27 mouse cellular contexts compared by ENCODE assay signal in genomic region chr7:78121151-78121486, GRCm38 (mm10).
DNase-seq lines count a peak whose midpoint lies in the region; ATAC-seq lines count a peak whose summit lies in the region.
"Had no signal": no experiment of that assay in that cellular context is flagged by ENCODE, and none has a peak within 500 bp of the region (broad histone marks: within the 10 kb centered on the region; RNA-seq: fewer than 3 reads in every experiment).

No protein-coding gene starts in this region.

- H3K36me3 ChIP-seq in heart, embryonic 11.5 days (ENCODE audit: control insufficient read depth, insufficient read depth, low read length) = no peaks in the 10 kb centered on the region
- H3K36me3 ChIP-seq in kidney, embryonic 15.5 days = no peaks in the 10 kb centered on the region
- H3K36me3 ChIP-seq: embryonic facial prominence, embryonic 10.5 days; embryonic facial prominence, embryonic 12.5 days; forebrain, embryonic 15.5 days; G1E had no signal

- 0 out of 2 replicates have a peak, but pooled peaks cover 3% of the 10 kb centered on the region for H3K4me1 ChIP-seq in heart, embryonic 11.5 days (ENCODE audit: control insufficient read depth, insufficient read depth, low read length)
- peaks cover 8% of the 10 kb centered on the region; the same call in 1 of the 2 replicates for H3K4me1 ChIP-seq in kidney, embryonic 15.5 days
- H3K4me1 ChIP-seq: embryonic facial prominence, embryonic 10.5 days; embryonic facial prominence, embryonic 12.5 days; forebrain, embryonic 13.5 days; forebrain, embryonic 15.5 days had no signal

- no peaks in the 10 kb centered on the region for H3K9me3 ChIP-seq in heart, embryonic 11.5 days (replicated peaks; ENCODE audit: control insufficient read depth, low read length)
- H3K9me3 ChIP-seq in kidney, embryonic 15.5 days (replicated peaks) = 0 out of 2 replicates have a peak, but pooled peaks cover 5% of the 10 kb centered on the region
- H3K9me3 ChIP-seq: embryonic facial prominence, embryonic 10.5 days; forebrain, embryonic 13.5 days; forebrain, embryonic 15.5 days had no signal

- H3K27me3 ChIP-seq in heart, embryonic 11.5 days (ENCODE audit: control insufficient read depth, insufficient read depth, low read length) = no peaks in the 10 kb centered on the region
- no peaks in the 10 kb centered on the region for H3K27me3 ChIP-seq in kidney, embryonic 15.5 days
- H3K27me3 ChIP-seq: CH12.LX; embryonic facial prominence, embryonic 12.5 days; forebrain, embryonic 13.5 days; forebrain, embryonic 15.5 days; Patski had no signal

- peak; percentile 10 for DNase-seq in embryo, embryonic 10 days (ENCODE audit: low spot score)
- DNase-seq in embryo, embryonic 9.5 days (ENCODE audit: extremely low spot score) = no peak
- DNase-seq in heart, adult 9 months (ENCODE audit: low spot score in 2 of 2) = no peak
- DNase-seq in kidney, postnatal 4 days = no peak
- peak; percentile 2 for DNase-seq in embryo, embryonic 11.5 days (ENCODE audit: low read depth, low spot score)
- DNase-seq in cerebellum, adult 9-11 months = no peak
- DNase-seq: adrenal gland, adult 8-10 months; adrenal gland, postnatal 14 days; adrenal gland, postnatal 36 days; B cell, adult 2 months; cerebellum, adult 11-12 months; cerebellum, adult 2 months; cerebellum, adult 9-10 months; cerebellum, postnatal 14 days; cerebellum, postnatal 36 days; forebrain, postnatal 0 days had no signal

- H3K4me2 ChIP-seq in heart, embryonic 11.5 days = no peak overlapping the region
- no peak overlapping the region for H3K4me2 ChIP-seq in kidney, embryonic 15.5 days
- H3K4me2 ChIP-seq: embryonic facial prominence, embryonic 12.5 days; forebrain, embryonic 13.5 days; forebrain, embryonic 15.5 days had no signal

- no peak overlapping the region for H3K4me3 ChIP-seq in heart, embryonic 11.5 days (ENCODE audit: low read depth, low read length)
- H3K4me3 ChIP-seq in kidney, embryonic 15.5 days (replicated peaks) = no peak overlapping the region
- H3K4me3 ChIP-seq: embryonic facial prominence, embryonic 10.5 days; embryonic facial prominence, embryonic 12.5 days; forebrain, embryonic 13.5 days; forebrain, embryonic 15.5 days had no signal

- WGBS in heart, embryonic 11.5 days (ENCODE audit: insufficient replicate concordance) = 21% methylated on average over 5 of the region's 5 CpGs
- WGBS in kidney, embryonic 15.5 days = 21% methylated on average over 5 of the region's 5 CpGs

- no peak overlapping the region for H3K9ac ChIP-seq in heart, embryonic 11.5 days (ENCODE audit: low read depth, low read length)
- no peak overlapping the region for H3K9ac ChIP-seq in kidney, embryonic 15.5 days
- H3K9ac ChIP-seq: embryonic facial prominence, embryonic 12.5 days; forebrain, embryonic 13.5 days; forebrain, embryonic 15.5 days; forebrain, postnatal 0 days had no signal

- peak; percentile 35; the same call in 1 of the 2 replicates for ATAC-seq in heart, embryonic 11.5 days (replicated peaks; ENCODE audit: insufficient number of reproducible peaks, low FRiP score, low TSS enrichment)
- ATAC-seq in kidney, embryonic 15.5 days (replicated peaks; ENCODE audit: low FRiP score) = peak; percentile 81
- ATAC-seq: activated CD4-positive, CD25-positive, alpha-beta regulatory T cell, adult 4 months; CD4-positive, CD25-positive, alpha-beta regulatory T cell, adult 4 months; forebrain, embryonic 13.5 days; forebrain, embryonic 15.5 days; forebrain, postnatal 0 days; Patski had no signal

- no peak overlapping the region for H3K27ac ChIP-seq in heart, embryonic 11.5 days (ENCODE audit: low read depth, low read length)
- H3K27ac ChIP-seq in kidney, embryonic 15.5 days = no peak overlapping the region; the same call in 1 of the 2 replicates
- H3K27ac ChIP-seq: embryonic facial prominence, embryonic 10.5 days; embryonic facial prominence, embryonic 12.5 days; forebrain, embryonic 13.5 days; forebrain, embryonic 15.5 days had no signal

Comparison
In these comparisons a context has a peak if more than half of its experiments do, and no peak if none do; other contexts are left out.
1. DNase-seq: peak in embryo, embryonic 10 days (single experiment) and embryo, embryonic 11.5 days (single experiment); none in embryo, embryonic 9.5 days (single experiment), heart, adult 9 months (0 of 2), kidney, postnatal 4 days (0 of 2) and cerebellum, adult 9-11 months (single experiment).